Mouse (Mus musculus): ENCODE results near the gene Nmd3.

DNA sequence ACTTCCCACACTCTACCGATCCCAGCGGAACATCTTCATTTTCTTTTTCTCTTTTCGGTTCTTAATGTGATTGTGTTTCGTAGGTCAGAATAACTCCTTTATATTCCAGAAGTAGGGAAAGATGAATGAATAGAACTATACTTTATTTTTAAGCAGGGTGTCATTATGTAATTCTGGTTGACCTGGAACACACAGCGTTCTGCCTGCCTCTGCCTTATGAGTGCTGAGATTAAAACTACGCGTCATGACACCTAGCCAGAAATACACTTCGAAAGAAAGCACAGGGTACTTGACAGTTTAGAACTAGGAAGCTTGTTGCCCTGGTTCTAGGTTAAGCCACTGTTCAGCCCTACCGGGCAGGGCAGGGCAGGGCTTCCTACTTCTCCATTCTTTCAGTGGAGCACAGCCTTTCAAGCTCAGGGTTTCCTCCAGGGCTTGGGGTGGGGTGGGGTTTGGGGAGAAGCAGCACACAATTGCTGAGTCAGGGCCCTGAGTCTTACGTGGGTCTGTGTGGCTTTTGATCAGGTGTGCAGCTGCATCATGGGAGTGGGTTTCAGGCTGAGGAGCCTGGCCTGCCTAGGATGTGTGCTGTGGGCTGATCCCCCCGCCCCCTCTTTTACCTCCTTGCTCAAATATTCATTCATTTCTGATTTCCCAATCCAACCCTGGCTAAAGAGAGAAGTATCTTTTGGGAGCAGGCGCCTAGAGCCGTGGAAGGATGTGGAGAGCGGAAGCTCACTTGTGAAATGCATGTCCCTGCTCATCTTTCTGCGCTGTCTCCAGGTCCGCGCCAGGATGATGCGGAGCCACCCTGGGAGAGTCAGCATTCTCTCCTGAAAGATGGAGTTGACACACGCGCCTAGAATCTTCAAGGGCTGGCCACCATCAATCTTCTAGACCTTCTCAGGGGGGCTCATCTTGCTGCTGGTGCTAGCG, 42.1 kb downstream of the Nmd3 start:
- TF ChIP-seq CTCF (IDR thresholded peaks at IDR 0.05; ENCODE audit: low read depth), result no peak
- no peak for TF ChIP-seq EP300 (optimal IDR thresholded peaks at IDR 0.05)
